Comparison of ENCODE assay signal across 22 mouse cellular contexts in genomic region chr12:24612591-24612990, GRCm38 (mm10).
"Had no signal": no experiment of that assay in that cellular context is flagged by ENCODE, and none has a peak within 500 bp of the region (broad histone marks: within the 10 kb centered on the region; RNA-seq: fewer than 3 reads in every experiment).

No protein-coding gene starts in this region.

- DNase-seq: heart, postnatal 10 days; heart, postnatal 14 days; heart, postnatal 36 days; heart, postnatal 4 days; kidney, adult 11 months; kidney, adult 18-20 months; kidney, adult 2 months; kidney, adult 8-10 months; kidney, adult 9 months; kidney, postnatal 10 days; kidney, postnatal 14 days; kidney, postnatal 25 days; kidney, postnatal 36 days; kidney, postnatal 4 days; layer of hippocampus, adult 9-11 months; layer of hippocampus, postnatal 36 days had no signal

- ATAC-seq: hindbrain, embryonic 16.5 days; hindbrain, postnatal 0 days; inflammation-experienced regulatory T-cells, adult 6 months; intestine, embryonic 15.5 days; intestine, embryonic 16.5 days; intestine, postnatal 0 days had no signal
